Mouse (Mus musculus): ENCODE measurements around the gene Alk. TPM values are rescaled to one million over a fixed set of nuclear protein-coding genes. Genes with fewer than 3 reads are reported as not detected.

Alk gene
- total and polyA plus RNA-seq, 3 experiments: not detected

DNA sequence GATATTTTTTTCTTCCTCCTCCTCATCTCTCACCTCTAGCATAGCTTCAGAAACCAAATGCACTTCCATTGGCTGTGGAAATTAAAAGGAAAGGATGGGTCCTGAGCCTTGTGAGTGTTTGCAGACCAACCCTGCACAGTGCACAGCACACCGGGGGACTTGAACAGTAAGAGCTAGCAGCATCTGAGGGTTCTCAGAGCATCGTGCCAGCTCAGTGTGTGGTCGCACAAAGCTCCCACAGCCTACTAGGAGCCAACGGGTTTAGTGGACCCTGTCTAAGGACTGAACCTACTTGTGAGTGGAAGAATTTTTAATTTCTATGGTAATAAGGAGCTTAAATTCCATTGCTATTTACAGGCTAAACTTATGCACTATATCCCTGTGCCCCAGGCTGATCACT lies 58.2 kb downstream of the Alk start:
- Histone ChIP-seq H3K9me3 (replicated peaks; ENCODE audit: insufficient read depth, low read length) (no peaks in the 10 kb centered on the region), H3K27ac (ENCODE audit: control insufficient read depth, low read depth, low read length) (no peak overlapping the region), H3K36me3 (ENCODE audit: control insufficient read depth in 1 of 2, insufficient read depth in 2 of 2, low read length in 2 of 2) (no peaks in the 10 kb centered on the region), H3K4me3 (ENCODE audit: control insufficient read depth in 1 of 2, insufficient read depth in 1 of 2, low read depth in 2 of 2, low read length in 2 of 2) (no peak overlapping the region), H3K27me3 (ENCODE audit: control insufficient read depth in 1 of 2, insufficient read depth in 2 of 2, low read length in 2 of 2) (no peaks in the 10 kb centered on the region), H3K79me2 (ENCODE audit: control insufficient read depth, insufficient read depth, low read length, poor library complexity) (no peaks in the 10 kb centered on the region), H3K9ac (ENCODE audit: control insufficient read depth, low read depth, low read length, poor library complexity, severe bottlenecking) (no peak overlapping the region), H3K4me1 (ENCODE audit: control insufficient read depth in 1 of 2, insufficient read depth in 2 of 2, low read length in 2 of 2) (no peaks in the 10 kb centered on the region)
- no peak for DNase-seq (ENCODE audit: low read depth, low spot score)
- TF ChIP-seq POLR2AphosphoS5 (IDR thresholded peaks at IDR 0.05; ENCODE audit: borderline replicate concordance, low read depth, low read length) (no peak), MAZ (IDR thresholded peaks at IDR 0.05; ENCODE audit: low read depth, low read length) (no peak), SIN3A (IDR thresholded peaks at IDR 0.05; ENCODE audit: low read length) (no peak), USF2 (IDR thresholded peaks at IDR 0.05; ENCODE audit: borderline replicate concordance in 1 of 2, insufficient read depth in 1 of 2, low read depth in 1 of 2, low read length in 2 of 2) (no peak)

DNA sequence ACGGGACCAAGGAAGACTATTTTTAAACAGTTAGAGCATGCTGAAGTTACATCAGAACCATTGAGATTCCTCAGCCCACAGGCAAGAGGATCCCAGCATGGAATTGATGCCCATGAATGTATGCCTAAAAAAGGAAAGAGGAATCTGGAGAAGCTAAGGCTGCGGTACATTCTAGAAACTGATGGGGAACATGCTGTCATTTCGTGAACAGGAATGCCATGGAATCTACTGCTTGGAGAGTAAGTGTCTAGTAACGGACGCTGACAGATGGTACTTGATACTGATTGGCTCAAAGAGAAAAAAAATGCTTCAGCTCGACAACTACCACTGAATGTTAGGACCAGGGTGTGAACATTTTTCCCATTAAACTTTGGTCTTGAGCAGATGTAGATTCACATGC lies 69.1 kb downstream of the Alk start:
- Histone ChIP-seq H3K27ac (ENCODE audit: control insufficient read depth, low read depth, low read length) (no peak overlapping the region), H3K36me3 (ENCODE audit: control insufficient read depth in 1 of 2, insufficient read depth in 2 of 2, low read length in 2 of 2) (no peaks in the 10 kb centered on the region), H3K4me3 (ENCODE audit: control insufficient read depth in 1 of 2, insufficient read depth in 1 of 2, low read depth in 2 of 2, low read length in 2 of 2) (no peak overlapping the region), H3K9ac (ENCODE audit: control insufficient read depth, low read depth, low read length, poor library complexity, severe bottlenecking) (no peak overlapping the region), H3K9me3 (replicated peaks; ENCODE audit: insufficient read depth, low read length) (no peaks in the 10 kb centered on the region; the same call in 1 of the 2 replicates), H3K27me3 (ENCODE audit: control insufficient read depth in 1 of 2, insufficient read depth in 2 of 2, low read length in 2 of 2) (no peaks in the 10 kb centered on the region), H3K79me2 (ENCODE audit: control insufficient read depth, insufficient read depth, low read length, poor library complexity) (no peaks in the 10 kb centered on the region), H3K4me1 (ENCODE audit: control insufficient read depth in 1 of 2, insufficient read depth in 2 of 2, low read length in 2 of 2) (no peaks in the 10 kb centered on the region)
- no peak for DNase-seq (ENCODE audit: low read depth, low spot score)
- no peak for TF ChIP-seq KAT2A (conservative IDR thresholded peaks at IDR 0.05; ENCODE audit: low read depth, low read length)
- no peak for TF ChIP-seq GATA1 (IDR thresholded peaks at IDR 0.05; ENCODE audit: low read depth, low read length)
- no peak for TF ChIP-seq UBTF (IDR thresholded peaks at IDR 0.05; ENCODE audit: borderline replicate concordance, insufficient read depth, low read depth, low read length)
- TF ChIP-seq RCOR1 (IDR thresholded peaks at IDR 0.05; ENCODE audit: low read depth, low read length): no peak
- TF ChIP-seq MAX (IDR thresholded peaks at IDR 0.05; ENCODE audit: low read length): no peak
- no peak for TF ChIP-seq BHLHE40 (IDR thresholded peaks at IDR 0.05; ENCODE audit: borderline replicate concordance, low read depth, low read length)
- TF ChIP-seq MYC (IDR thresholded peaks at IDR 0.05; ENCODE audit: low read depth, low read length): no peak
- TF ChIP-seq ZNF384 (IDR thresholded peaks at IDR 0.05; ENCODE audit: low read depth, low read length): no peak
- no peak for TF ChIP-seq E2F4 (IDR thresholded peaks at IDR 0.05; ENCODE audit: borderline replicate concordance, low read depth, low read length)
- no peak for TF ChIP-seq ZMIZ1 (IDR thresholded peaks at IDR 0.05; ENCODE audit: low read depth, low read length)
- TF ChIP-seq CTCF (IDR thresholded peaks at IDR 0.05 in 2 of 3, conservative IDR thresholded peaks at IDR 0.05 in 1 of 3; ENCODE audit: control insufficient read depth in 1 of 3, insufficient read depth in 1 of 3, low read depth in 2 of 3, low read length in 3 of 3, poor library complexity in 1 of 3, severe bottlenecking in 1 of 3): no peak

DNA sequence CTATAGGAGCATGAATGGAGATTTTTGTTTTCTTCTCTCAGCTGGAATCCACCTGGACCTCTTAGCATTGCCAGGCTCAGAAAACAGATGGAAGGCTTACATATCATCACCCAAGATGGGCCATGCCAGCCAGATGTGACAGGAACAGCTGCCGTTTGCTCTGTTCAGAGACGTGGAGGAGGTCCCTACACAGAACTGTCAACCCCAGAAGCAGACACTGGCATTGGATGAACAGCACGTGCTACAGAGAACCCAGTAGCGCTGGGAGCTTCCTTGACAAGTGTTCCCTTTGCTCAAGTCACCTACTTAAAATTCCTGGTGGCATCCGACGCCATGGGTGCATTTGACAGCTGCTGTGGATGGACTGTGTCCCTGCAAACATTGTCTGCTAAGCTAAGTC lies 72.2 kb downstream of the Alk start:
- Histone ChIP-seq H3K9me3 (replicated peaks; ENCODE audit: insufficient read depth, low read length) (no peaks in the 10 kb centered on the region; the same call in 1 of the 2 replicates), H3K79me2 (ENCODE audit: control insufficient read depth, insufficient read depth, low read length, poor library complexity) (no peaks in the 10 kb centered on the region), H3K27me3 (ENCODE audit: control insufficient read depth in 1 of 2, insufficient read depth in 2 of 2, low read length in 2 of 2) (no peaks in the 10 kb centered on the region), H3K9ac (ENCODE audit: control insufficient read depth, low read depth, low read length, poor library complexity, severe bottlenecking) (no peak overlapping the region), H3K36me3 (ENCODE audit: control insufficient read depth in 1 of 2, insufficient read depth in 2 of 2, low read length in 2 of 2) (no peaks in the 10 kb centered on the region), H3K27ac (ENCODE audit: control insufficient read depth, low read depth, low read length) (no peak overlapping the region), H3K4me3 (ENCODE audit: control insufficient read depth in 1 of 2, insufficient read depth in 1 of 2, low read depth in 2 of 2, low read length in 2 of 2) (no peak overlapping the region), H3K4me1 (ENCODE audit: control insufficient read depth in 1 of 2, insufficient read depth in 2 of 2, low read length in 2 of 2) (no peaks in the 10 kb centered on the region)
- TF ChIP-seq MAFK (IDR thresholded peaks at IDR 0.05; ENCODE audit: borderline replicate concordance, low read depth, low read length): no peak
- TF ChIP-seq CHD2 (IDR thresholded peaks at IDR 0.05; ENCODE audit: low read length): no peak
- no peak for TF ChIP-seq KAT2A (conservative IDR thresholded peaks at IDR 0.05; ENCODE audit: low read depth, low read length)
- no peak for TF ChIP-seq RAD21 (IDR thresholded peaks at IDR 0.05; ENCODE audit: low read depth, low read length)
- DNase-seq (ENCODE audit: low read depth, low spot score): no peak

Measured in MEL (cell line).